Mouse (Mus musculus): ENCODE results near the gene Manbal. TPM values are rescaled to one million over a fixed set of nuclear protein-coding genes. Genes with fewer than 3 reads are reported as not detected.

The Manbal gene
- total and polyA plus RNA-seq, 3 experiments = 31.0 to 87.4 (median 37.6) TPM

GRCm38 (mm10) chr2:157434497-157434896, 67.1 kb downstream of the Manbal start:
- no peak for DNase-seq

- no peak for DNase-seq
Measured at GRCm38 (mm10) chr2:157436496-157436895, 69.1 kb downstream of the Manbal start.

GRCm38 (mm10) chr2:157437123-157437522, 69.7 kb downstream of the Manbal start:
- no peak for DNase-seq

GRCm38 (mm10) chr2:157441363-157441762, 74.0 kb downstream of the Manbal start:
- DNase-seq = no peak

Other genes with a start within 250 kb of the Manbal start
- 10 to 100 TPM; 23.0 to 26.8 TPM for gene Samhd1, start 232.3 kb upstream of the Manbal start, total RNA-seq (2021)
- gene Samhd1, start 232.3 kb upstream of the Manbal start, polyA plus RNA-seq (2012; rRNA removed) = 11.7 and 13.4 TPM in 2 replicates
- gene Rbl1, start 163.1 kb upstream of the Manbal start, total RNA-seq (2021) = 1 to 10 TPM; 3.7 to 5.6 TPM
- 1.6 and 1.7 TPM in 2 replicates for gene Rbl1, start 163.1 kb upstream of the Manbal start, polyA plus RNA-seq (2012; rRNA removed)
- gene Rpn2, start 88.6 kb upstream of the Manbal start, total RNA-seq (2021) = 100 to 1,000 TPM; 296 to 306 TPM
- 198 and 225 TPM in 2 replicates for gene Rpn2, start 88.6 kb upstream of the Manbal start, polyA plus RNA-seq (2012; rRNA removed)
- gene Mroh8, start 88.0 kb upstream of the Manbal start, total RNA-seq (2021) = under 1 TPM; 0.26 to 0.48 TPM
- gene Mroh8, start 88.0 kb upstream of the Manbal start, polyA plus RNA-seq (2012; rRNA removed) = 0.37 and 0.90 TPM in 2 replicates
- gene Ghrh, start 20.1 kb upstream of the Manbal start, total RNA-seq (2021) = not detected
- gene Ghrh, start 20.1 kb upstream of the Manbal start, polyA plus RNA-seq (2012; rRNA removed) = not detected in 2 replicates
- gene Src, start 50.9 kb downstream of the Manbal start, total RNA-seq (2021) = 10 to 100 TPM; 12.6 to 22.7 TPM
- 28.4 and 29.4 TPM in 2 replicates for gene Src, start 50.9 kb downstream of the Manbal start, polyA plus RNA-seq (2012; rRNA removed)
- gene Nnat, start 192.5 kb downstream of the Manbal start, total RNA-seq (2021) = 10 to 100 TPM; 32.4 to 94.3 TPM
- gene Nnat, start 192.5 kb downstream of the Manbal start, polyA plus RNA-seq (2012; rRNA removed) = 111 and 203 TPM in 2 replicates
- gene Blcap, start 203.7 kb downstream of the Manbal start, total RNA-seq (2021) = 10 to 100 TPM; 66.3 to 98.1 TPM
- 42.8 and 47.8 TPM in 2 replicates for gene Blcap, start 203.7 kb downstream of the Manbal start, polyA plus RNA-seq (2012; rRNA removed)